Mouse (Mus musculus): ENCODE data around the gene Fbxo39.
A peak's percentile ranks its signal among the peaks of the same experiment; 100 is the strongest.

Gene Fbxo39

GRCm38 (mm10) chr11:72363523-72364240, 49.4 kb downstream of the Fbxo39 start:
- DNase-seq (ENCODE audit: low read depth), result no peak

- DNase-seq (ENCODE audit: low read depth), result no peak
Measured at GRCm38 (mm10) chr11:72364526-72364925, 50.3 kb downstream of the Fbxo39 start.

- no peak for DNase-seq (ENCODE audit: low read depth)
Measured at GRCm38 (mm10) chr11:72366126-72366525, 51.9 kb downstream of the Fbxo39 start.

- peak; percentile 20 for DNase-seq (ENCODE audit: low read depth)
Measured at GRCm38 (mm10) chr11:72367934-72368674, 53.9 kb downstream of the Fbxo39 start.

All from fibroblast of lung, adult 2 months (primary cell).